Mouse (Mus musculus): ENCODE data around the gene Ube2t. TPM values are rescaled to one million over a fixed set of nuclear protein-coding genes. Genes with fewer than 3 reads are reported as not detected.

The Ube2t gene
- polyA plus RNA-seq, 1 experiment from 2014 or later: 33.4 TPM

GRCm38 (mm10) chr1:135019087-135019774 is 56.9 kb downstream of the Ube2t start:
- Histone ChIP-seq H3K27ac (no peak overlapping the region), H3K4me1 (peaks cover 28% of the 10 kb centered on the region), H3K27me3 (replicated peaks) (no peaks in the 10 kb centered on the region), H3K4me3 (replicated peaks) (no peak overlapping the region), H3K4me2 (no peak overlapping the region), H3K36me3 (no peaks in the 10 kb centered on the region), H3K9ac (no peak overlapping the region), H3K9me3 (no peaks in the 10 kb centered on the region)
- no peak for ATAC-seq (ENCODE audit: insufficient read depth, low FRiP score, low read depth)
- 31% methylated on average over 13 of the region's 13 CpGs for WGBS

DNA sequence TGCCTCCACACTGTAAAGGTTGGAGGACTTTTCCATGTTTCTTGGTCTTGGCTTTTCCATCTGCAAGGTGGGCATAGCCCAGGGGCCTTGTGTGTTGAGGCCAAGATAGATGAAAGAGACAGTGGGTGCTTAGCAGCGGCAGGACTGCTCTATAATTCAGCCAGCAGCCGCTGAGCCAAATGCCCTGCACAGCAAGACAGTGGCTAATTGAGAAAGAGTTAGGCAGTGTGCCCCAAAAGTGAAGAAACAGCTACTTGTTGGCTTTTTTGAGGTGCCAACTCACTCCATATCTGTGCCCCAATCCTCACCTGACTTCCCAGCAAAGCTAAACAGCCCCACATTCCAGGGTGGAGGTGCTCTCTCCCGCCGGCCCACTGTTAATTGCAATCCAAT is 57.4 kb downstream of the Ube2t start:
- H3K9me3 ChIP-seq: no peaks in the 10 kb centered on the region
- H3K36me3 ChIP-seq: no peaks in the 10 kb centered on the region
- WGBS: 68% methylated on average over 4 of the region's 4 CpGs
- H3K4me1 ChIP-seq: peaks cover 28% of the 10 kb centered on the region
- H3K27ac ChIP-seq: no peak overlapping the region
- no peak for ATAC-seq (ENCODE audit: insufficient read depth, low FRiP score, low read depth)
- no peaks in the 10 kb centered on the region for H3K27me3 ChIP-seq (replicated peaks)
- H3K9ac ChIP-seq: no peak overlapping the region
- no peak overlapping the region for H3K4me2 ChIP-seq
- H3K4me3 ChIP-seq (replicated peaks): no peak overlapping the region

- no peak overlapping the region for H3K9ac ChIP-seq
- no peaks in the 10 kb centered on the region for H3K36me3 ChIP-seq
- WGBS: 52% methylated on average over 5 of the region's 5 CpGs
- 0 out of 2 replicates have a peak overlapping the region, but pooled peaks have one; percentile 19 for H3K4me2 ChIP-seq
- H3K9me3 ChIP-seq: no peaks in the 10 kb centered on the region
- no peak overlapping the region for H3K4me3 ChIP-seq (replicated peaks)
- no peaks in the 10 kb centered on the region for H3K27me3 ChIP-seq (replicated peaks)
- H3K4me1 ChIP-seq: peaks cover 28% of the 10 kb centered on the region
- H3K27ac ChIP-seq: peak overlapping the region; percentile 18; the same call in 1 of the 2 replicates
- ATAC-seq (ENCODE audit: insufficient read depth, low FRiP score, low read depth): 0 out of 2 replicates have a peak, but pooled peaks have one; percentile 28
These were observed 58.0 kb downstream of the Ube2t start for GRCm38 (mm10) chr1:135020281-135020940.

DNA sequence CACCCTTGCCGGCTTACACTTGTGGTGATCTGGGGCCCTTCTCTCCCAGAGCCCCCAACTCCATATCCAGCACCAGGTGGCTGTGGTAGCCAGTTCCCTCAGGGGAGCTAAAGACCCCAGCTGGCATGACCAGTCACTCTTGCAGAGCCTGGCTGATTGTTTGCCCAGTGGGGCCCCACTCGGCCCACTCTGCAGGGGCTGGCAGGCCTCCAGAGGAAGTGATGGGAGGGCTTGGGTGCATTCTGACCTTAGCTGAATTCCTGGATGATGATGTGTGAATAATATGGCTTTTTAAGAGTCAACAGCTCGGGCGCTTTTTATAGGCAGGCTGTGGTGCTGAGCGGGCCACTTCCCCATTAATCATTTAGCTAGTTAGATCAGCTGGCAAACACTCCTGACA is 58.6 kb downstream of the Ube2t start:
- ATAC-seq (ENCODE audit: insufficient read depth, low FRiP score, low read depth): peak; percentile 61; the same call in 1 of the 2 replicates
- no peak overlapping the region for H3K4me3 ChIP-seq (replicated peaks)
- no peak overlapping the region for H3K9ac ChIP-seq
- H3K9me3 ChIP-seq: no peaks in the 10 kb centered on the region
- H3K27me3 ChIP-seq (replicated peaks): no peaks in the 10 kb centered on the region
- H3K4me1 ChIP-seq: peaks cover 28% of the 10 kb centered on the region
- no peak overlapping the region for H3K27ac ChIP-seq
- WGBS: 3% methylated on average over 5 of the region's 5 CpGs
- H3K4me2 ChIP-seq: peak overlapping the region; percentile 19; the same call in 1 of the 2 replicates
- H3K36me3 ChIP-seq: no peaks in the 10 kb centered on the region

GRCm38 (mm10) chr1:135021936-135022335 is 59.6 kb downstream of the Ube2t start:
- no peak overlapping the region for H3K27ac ChIP-seq
- H3K9me3 ChIP-seq: no peaks in the 10 kb centered on the region
- H3K4me3 ChIP-seq (replicated peaks): no peak overlapping the region
- no peak overlapping the region for H3K9ac ChIP-seq
- H3K4me2 ChIP-seq: no peak overlapping the region
- no peaks in the 10 kb centered on the region for H3K27me3 ChIP-seq (replicated peaks)
- H3K36me3 ChIP-seq: no peaks in the 10 kb centered on the region
- no peak for ATAC-seq (ENCODE audit: insufficient read depth, low FRiP score, low read depth)
- H3K4me1 ChIP-seq: peaks cover 28% of the 10 kb centered on the region
- 77% methylated on average over 5 of the region's 5 CpGs for WGBS

GRCm38 (mm10) chr1:135023583-135023982 is 61.2 kb downstream of the Ube2t start:
- WGBS: 75% methylated on average over 1 of the region's 1 CpGs
- Histone ChIP-seq H3K36me3 (no peaks in the 10 kb centered on the region), H3K27me3 (replicated peaks) (no peaks in the 10 kb centered on the region)

More at GRCm38 (mm10) chr1:135023583-135023982, 61.2 kb downstream of the Ube2t start:
- Histone ChIP-seq H3K4me3 (replicated peaks) (no peak overlapping the region), H3K27ac (no peak overlapping the region), H3K4me1 (peaks cover 28% of the 10 kb centered on the region), H3K9me3 (no peaks in the 10 kb centered on the region), H3K9ac (no peak overlapping the region), H3K4me2 (no peak overlapping the region)
- no peak for ATAC-seq (ENCODE audit: insufficient read depth, low FRiP score, low read depth)

Other genes starting within 250 kb of the Ube2t start
- gene Ppp1r12b, start 6.6 kb upstream of the Ube2t start, polyA plus RNA-seq (2015; fragmentation: Nextera tagmentation; extraction: Ambion mirVana): 20.2 and 20.3 TPM in 2 replicates
- gene Lgr6, start 142.7 kb downstream of the Ube2t start, polyA plus RNA-seq (2015; fragmentation: Nextera tagmentation; extraction: Ambion mirVana): 1.6 and 1.8 TPM in 2 replicates
- 2.4 and 3.3 TPM in 2 replicates for gene Ptpn7, start 170.1 kb downstream of the Ube2t start, polyA plus RNA-seq (2015; fragmentation: Nextera tagmentation; extraction: Ambion mirVana)
- gene Arl8a, start 184.3 kb downstream of the Ube2t start, polyA plus RNA-seq (2015; fragmentation: Nextera tagmentation; extraction: Ambion mirVana): 54.9 and 55.4 TPM in 2 replicates
- gene Gpr37l1, start 205.1 kb downstream of the Ube2t start, polyA plus RNA-seq (2015; fragmentation: Nextera tagmentation; extraction: Ambion mirVana): 0.35 and 0.78 TPM in 2 replicates

Data from stomach, embryonic 15.5 days (tissue).